Mouse (Mus musculus) liver, embryonic 14.5 days (tissue): ENCODE measurements at regions not wholly inside any gene's neighbourhood (a gene's known extent, or its start where the extent isn't known, plus 50 kb on each side); places are given as distances from the start of the nearest gene placed in this dataset.

Experiments
- CTCF ChIP-seq: IDR thresholded peaks from 2 replicates; pipeline ENCODE4 v1.5.1; 2016; ENCODE audit warnings: antibody characterized with exemption, low read depth, control low read depth
- EP300 ChIP-seq: IDR thresholded peaks from 2 replicates; pipeline ENCODE4 v1.6.1; 2016; ENCODE audit warnings: antibody characterized with exemption, low read depth

DNA sequence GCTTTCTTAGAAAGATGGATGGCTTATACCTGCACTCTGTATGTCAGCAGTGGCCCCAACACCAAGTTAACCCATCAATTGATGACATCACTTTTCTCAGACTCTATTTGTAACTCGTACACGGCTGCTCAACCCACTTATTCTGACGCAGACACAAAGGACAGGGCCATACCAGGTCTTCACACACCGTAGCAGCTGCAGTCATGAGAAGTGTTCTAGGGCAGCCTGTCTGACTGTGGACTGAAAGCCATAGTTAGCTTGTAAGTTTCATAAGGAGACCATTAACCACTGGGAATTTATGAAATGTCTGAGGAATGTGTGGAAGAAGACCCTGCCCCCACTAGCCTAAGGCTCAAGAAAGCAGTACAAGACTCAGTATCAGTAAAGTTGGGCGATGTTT lies 56.3 kb upstream of the Oxtr start:
- TF ChIP-seq CTCF (no peak), EP300 (no peak)
